Mouse (Mus musculus): Measurements from ENCODE around the gene Tecta. TPM values are rescaled to one million over a fixed set of nuclear protein-coding genes. Genes with fewer than 3 reads are reported as not detected.

Tecta gene
- polyA plus RNA-seq, 1 experiment from 2014 or later = 0.53 TPM

GRCm38 (mm10) chr9:42382628-42383347, 16.9 kb downstream of the Tecta start:
- H3K9me3 ChIP-seq = no peaks in the 10 kb centered on the region
- H3K9ac ChIP-seq = no peak overlapping the region
- ATAC-seq (ENCODE audit: insufficient read depth, low FRiP score, low read depth) = no peak
- no peaks in the 10 kb centered on the region for H3K36me3 ChIP-seq
- 79% methylated on average over 8 of the region's 8 CpGs for WGBS
- no peak overlapping the region for H3K27ac ChIP-seq
- H3K4me2 ChIP-seq = no peak overlapping the region
- no peaks in the 10 kb centered on the region for H3K27me3 ChIP-seq (replicated peaks)
- no peaks in the 10 kb centered on the region for H3K4me1 ChIP-seq
- no peak overlapping the region for H3K4me3 ChIP-seq (replicated peaks)

GRCm38 (mm10) chr9:42382063-42382462, 17.7 kb downstream of the Tecta start:
- ATAC-seq (ENCODE audit: insufficient read depth, low FRiP score, low read depth) = no peak
- Histone ChIP-seq H3K9me3 (no peaks in the 10 kb centered on the region), H3K4me1 (no peaks in the 10 kb centered on the region), H3K27ac (no peak overlapping the region), H3K27me3 (replicated peaks) (no peaks in the 10 kb centered on the region), H3K4me3 (replicated peaks) (no peak overlapping the region), H3K36me3 (no peaks in the 10 kb centered on the region), H3K9ac (no peak overlapping the region), H3K4me2 (no peak overlapping the region)
- WGBS = 79% methylated on average over 5 of the region's 5 CpGs

GRCm38 (mm10) chr9:42378071-42378470, 21.7 kb downstream of the Tecta start:
- WGBS = 88% methylated on average over 4 of the region's 4 CpGs
- H3K4me1 ChIP-seq = no peaks in the 10 kb centered on the region

GRCm38 (mm10) chr9:42377656-42378055, 22.1 kb downstream of the Tecta start:
- WGBS = 91% methylated on average over 15 of the region's 15 CpGs
- Histone ChIP-seq H3K36me3 (no peaks in the 10 kb centered on the region), H3K27me3 (replicated peaks) (no peaks in the 10 kb centered on the region), H3K4me2 (no peak overlapping the region), H3K4me1 (no peaks in the 10 kb centered on the region), H3K4me3 (replicated peaks) (no peak overlapping the region), H3K27ac (no peak overlapping the region), H3K9ac (no peak overlapping the region), H3K9me3 (no peaks in the 10 kb centered on the region)
- no peak for ATAC-seq (ENCODE audit: insufficient read depth, low FRiP score, low read depth)

More at GRCm38 (mm10) chr9:42378071-42378470, 21.7 kb downstream of the Tecta start:
- Histone ChIP-seq H3K4me2 (no peak overlapping the region), H3K9ac (no peak overlapping the region), H3K4me3 (replicated peaks) (no peak overlapping the region), H3K36me3 (no peaks in the 10 kb centered on the region), H3K27ac (no peak overlapping the region), H3K9me3 (no peaks in the 10 kb centered on the region), H3K27me3 (replicated peaks) (no peaks in the 10 kb centered on the region)
- no peak for ATAC-seq (ENCODE audit: insufficient read depth, low FRiP score, low read depth)

- H3K4me2 ChIP-seq = no peak overlapping the region
- no peaks in the 10 kb centered on the region for H3K36me3 ChIP-seq
- no peak overlapping the region for H3K27ac ChIP-seq
- WGBS = 68% methylated on average over 6 of the region's 6 CpGs
- H3K27me3 ChIP-seq (replicated peaks) = no peaks in the 10 kb centered on the region
- no peaks in the 10 kb centered on the region for H3K9me3 ChIP-seq
- H3K4me3 ChIP-seq (replicated peaks) = no peak overlapping the region
- H3K9ac ChIP-seq = no peak overlapping the region
- peak; percentile 50; the same call in 1 of the 2 replicates for ATAC-seq (ENCODE audit: insufficient read depth, low FRiP score, low read depth)
- H3K4me1 ChIP-seq = no peaks in the 10 kb centered on the region
These were observed 27.9 kb downstream of the Tecta start for GRCm38 (mm10) chr9:42371670-42372368.

GRCm38 (mm10) chr9:42357585-42357984, 42.1 kb downstream of the Tecta start:
- no peak overlapping the region for H3K9ac ChIP-seq
- H3K4me3 ChIP-seq (replicated peaks) = no peak overlapping the region
- no peaks in the 10 kb centered on the region for H3K9me3 ChIP-seq
- 82% methylated on average over 4 of the region's 4 CpGs for WGBS
- H3K4me2 ChIP-seq = no peak overlapping the region
- H3K27ac ChIP-seq = no peak overlapping the region
- no peaks in the 10 kb centered on the region for H3K36me3 ChIP-seq
- no peaks in the 10 kb centered on the region for H3K27me3 ChIP-seq (replicated peaks)
- no peak for ATAC-seq (ENCODE audit: insufficient read depth, low FRiP score, low read depth)
- H3K4me1 ChIP-seq = no peaks in the 10 kb centered on the region

- H3K4me1 ChIP-seq = no peaks in the 10 kb centered on the region
These were observed 44.9 kb downstream of the Tecta start for GRCm38 (mm10) chr9:42354871-42355270.

GRCm38 (mm10) chr9:42349791-42350190, 49.9 kb downstream of the Tecta start:
- Histone ChIP-seq H3K4me3 (replicated peaks) (no peak overlapping the region), H3K4me1 (no peaks in the 10 kb centered on the region), H3K9ac (no peak overlapping the region), H3K36me3 (no peaks in the 10 kb centered on the region), H3K27ac (no peak overlapping the region), H3K27me3 (replicated peaks) (no peaks in the 10 kb centered on the region), H3K9me3 (no peaks in the 10 kb centered on the region), H3K4me2 (no peak overlapping the region)
- 26% methylated on average over 7 of the region's 7 CpGs for whole genome bisulfite sequencing
- ATAC-seq (ENCODE audit: insufficient read depth, low FRiP score, low read depth) = no peak

More at GRCm38 (mm10) chr9:42354871-42355270, 44.9 kb downstream of the Tecta start:
- Histone ChIP-seq H3K36me3 (no peaks in the 10 kb centered on the region), H3K9ac (no peak overlapping the region), H3K27me3 (replicated peaks) (no peaks in the 10 kb centered on the region), H3K9me3 (no peaks in the 10 kb centered on the region), H3K27ac (no peak overlapping the region), H3K4me3 (replicated peaks) (no peak overlapping the region), H3K4me2 (no peak overlapping the region)
- 65% methylated on average over 1 of the region's 1 CpGs for WGBS
- no peak for ATAC-seq (ENCODE audit: insufficient read depth, low FRiP score, low read depth)

GRCm38 (mm10) chr9:42346297-42346696, 53.4 kb downstream of the Tecta start:
- H3K4me3 ChIP-seq (replicated peaks) = no peak overlapping the region

GRCm38 (mm10) chr9:42339151-42339550, 60.6 kb downstream of the Tecta start:
- H3K27ac ChIP-seq = no peak overlapping the region
- no peak overlapping the region for H3K4me3 ChIP-seq (replicated peaks)
- ATAC-seq (ENCODE audit: insufficient read depth, low FRiP score, low read depth) = no peak
- H3K27me3 ChIP-seq (replicated peaks) = no peaks in the 10 kb centered on the region
- H3K9me3 ChIP-seq = no peaks in the 10 kb centered on the region
- no peaks in the 10 kb centered on the region for H3K4me1 ChIP-seq
- H3K9ac ChIP-seq = no peak overlapping the region
- 58% methylated on average over 4 of the region's 4 CpGs for WGBS
- no peaks in the 10 kb centered on the region for H3K36me3 ChIP-seq
- no peak overlapping the region for H3K4me2 ChIP-seq

More at GRCm38 (mm10) chr9:42346297-42346696, 53.4 kb downstream of the Tecta start:
- H3K27me3 ChIP-seq (replicated peaks) = no peaks in the 10 kb centered on the region
- no peak overlapping the region for H3K27ac ChIP-seq
- no peaks in the 10 kb centered on the region for H3K9me3 ChIP-seq
- no peak overlapping the region for H3K9ac ChIP-seq
- ATAC-seq (ENCODE audit: insufficient read depth, low FRiP score, low read depth) = no peak
- H3K4me1 ChIP-seq = no peaks in the 10 kb centered on the region
- H3K36me3 ChIP-seq = no peaks in the 10 kb centered on the region
- H3K4me2 ChIP-seq = no peak overlapping the region

- Histone ChIP-seq H3K27me3 (replicated peaks) (no peaks in the 10 kb centered on the region), H3K9ac (no peak overlapping the region), H3K9me3 (no peaks in the 10 kb centered on the region), H3K27ac (no peak overlapping the region), H3K4me3 (replicated peaks) (no peak overlapping the region), H3K4me2 (no peak overlapping the region), H3K36me3 (no peaks in the 10 kb centered on the region), H3K4me1 (no peaks in the 10 kb centered on the region)
- 82% methylated on average over 13 of the region's 13 CpGs for WGBS
- ATAC-seq (ENCODE audit: insufficient read depth, low FRiP score, low read depth) = no peak
These were observed 62.7 kb downstream of the Tecta start for GRCm38 (mm10) chr9:42337026-42337425.

GRCm38 (mm10) chr9:42336575-42336974, 63.2 kb downstream of the Tecta start:
- Histone ChIP-seq H3K4me3 (replicated peaks) (no peak overlapping the region), H3K9me3 (no peaks in the 10 kb centered on the region), H3K27me3 (replicated peaks) (no peaks in the 10 kb centered on the region), H3K4me2 (no peak overlapping the region), H3K4me1 (no peaks in the 10 kb centered on the region), H3K36me3 (no peaks in the 10 kb centered on the region), H3K27ac (no peak overlapping the region), H3K9ac (no peak overlapping the region)
- no peak for ATAC-seq (ENCODE audit: insufficient read depth, low FRiP score, low read depth)
- 72% methylated on average over 1 of the region's 1 CpGs for WGBS
